Mouse (Mus musculus) G1E (cell line): Measurements from ENCODE around the gene Wdr19. TPM values are rescaled to one million over a fixed set of nuclear protein-coding genes. Genes with fewer than 3 reads are reported as not detected.
A peak's percentile ranks its signal among the peaks of the same experiment; 100 is the strongest.
"Not testable (repeated sequence)": the region's sequence is repeated elsewhere in the genome, so short reads cannot be mapped to it uniquely, and the experiment has no call there.

Experiments
- ATAC-seq: 2 replicates; pipeline ENCODE4 v1.8.0; 2016; ENCODE audit warnings: mild to moderate bottlenecking; ENCODE audit not compliant: insufficient number of reproducible peaks, poor library complexity, low FRiP score, severe bottlenecking; ENCODE audit errors: extremely low read depth
- DNase-seq: peaks from one replicate; pipeline ENCODE4 v3.0.0; 2012; ENCODE audit warnings: low spot score
- H3K27me3 ChIP-seq: 2 replicates; pipeline ENCODE4 v1.6.1; 2012; ENCODE audit warnings: mild to moderate bottlenecking, low read length, inconsistent platforms; ENCODE audit not compliant: insufficient read depth
- H3K36me3 ChIP-seq: replicated peaks from 2 replicates; pipeline ENCODE3; 2012; ENCODE audit warnings: mild to moderate bottlenecking, inconsistent platforms
- H3K4me1 ChIP-seq: 2 replicates; pipeline ENCODE4 v1.6.1; 2012; ENCODE audit warnings: low read depth, low read length, inconsistent platforms, mixed read lengths; ENCODE audit not compliant: insufficient read depth
- H3K4me3 ChIP-seq: 2 replicates; pipeline ENCODE4 v1.5.1; 2012; ENCODE audit warnings: low read depth, mild to moderate bottlenecking, inconsistent platforms, low read length, moderate library complexity, mixed read lengths
- H3K9me3 ChIP-seq: replicated peaks from 2 replicates; pipeline ENCODE4 v1.6.1; 2012; ENCODE audit warnings: inconsistent platforms
- CTCF ChIP-seq: IDR thresholded peaks from 2 replicates; pipeline ENCODE4 v1.5.1; 2012; ENCODE audit warnings: low read depth, low read length, inconsistent platforms, mixed read lengths
- GATA1 ChIP-seq: IDR thresholded peaks from 2 replicates; pipeline ENCODE4 v1.6.1; 2012; ENCODE audit warnings: borderline replicate concordance, low read length, inconsistent platforms, mixed read lengths
- GATA2 ChIP-seq: IDR thresholded peaks from 2 replicates; pipeline ENCODE4 v1.6.1; 2012; ENCODE audit warnings: low read depth, low read length, inconsistent platforms, borderline replicate concordance
- POLR2AphosphoS5 ChIP-seq: IDR thresholded peaks from 2 replicates; pipeline ENCODE4 v1.6.1; 2012; ENCODE audit warnings: low read depth, low read length, inconsistent platforms; ENCODE audit not compliant: insufficient replicate concordance
- TAL1 ChIP-seq: conservative IDR thresholded peaks from 2 replicates; pipeline ENCODE4 v1.6.1; 2012; ENCODE audit warnings: low read depth, low read length, inconsistent platforms, mixed read lengths
- polyA plus RNA-seq: library from polyadenylated mRNA; stranded (reverse); fragments of >175 nt; gene quantifications from 2 replicates; pipeline ENCODE4 v1.2.3, GENCODE M21; 2012
- total RNA-seq, 2 experiments: library from RNA; stranded (forward) in 1 of 2; stranded (reverse) in 1 of 2; fragments of 200-1000 nt in 1 of 2; fragments of >200 nt in 1 of 2; fragmentation: Nextera tagmentation in 1 of 2; gene quantifications; 2 replicates each; pipeline ENCODE4 v1.2.3; 2014 to 2017

Gene Wdr19
- total and polyA plus RNA-seq, 3 experiments, result 0.49 to 8.7 (median 6.3) TPM

GRCm38 (mm10) chr5:65273966-65274365, 74.5 kb downstream of the Wdr19 start:
- ATAC-seq, result no peak
- no peak for DNase-seq
- Histone ChIP-seq H3K4me3 (no peak overlapping the region), H3K9me3 (no peaks in the 10 kb centered on the region), H3K36me3 (peaks cover 90% of the 10 kb centered on the region), H3K4me1 (no peaks in the 10 kb centered on the region), H3K27me3 (no peaks in the 10 kb centered on the region)
- no peak for TF ChIP-seq GATA2
- no peak for TF ChIP-seq POLR2AphosphoS5

- H3K9me3 ChIP-seq, result no peaks in the 10 kb centered on the region
- peaks cover 70% of the 10 kb centered on the region for H3K36me3 ChIP-seq
- H3K4me1 ChIP-seq, result no peaks in the 10 kb centered on the region
- no peak overlapping the region for H3K4me3 ChIP-seq
- H3K27me3 ChIP-seq, result no peaks in the 10 kb centered on the region
- TF ChIP-seq GATA2 (no peak), TAL1 (no peak), GATA1 (no peak)
- ATAC-seq (no peak), DNase-seq (no peak)
These were observed 79.7 kb downstream of the Wdr19 start for GRCm38 (mm10) chr5:65279133-65279651.

- no peaks in the 10 kb centered on the region for H3K4me1 ChIP-seq
- H3K36me3 ChIP-seq, result peaks cover 72% of the 10 kb centered on the region
- DNase-seq (no peak), ATAC-seq (no peak)
- no peaks in the 10 kb centered on the region for H3K9me3 ChIP-seq
- H3K27me3 ChIP-seq, result no peaks in the 10 kb centered on the region
- TF ChIP-seq GATA2, result no peak
- TF ChIP-seq TAL1, result no peak
- TF ChIP-seq POLR2AphosphoS5, result no peak
- no peak for TF ChIP-seq CTCF
- TF ChIP-seq GATA1, result no peak
- no peak overlapping the region for H3K4me3 ChIP-seq
These were observed 81.7 kb downstream of the Wdr19 start for GRCm38 (mm10) chr5:65281216-65281615.

- DNase-seq (no peak), ATAC-seq (no peak)
- no peaks in the 10 kb centered on the region for H3K9me3 ChIP-seq
- no peaks in the 10 kb centered on the region for H3K4me1 ChIP-seq
- H3K36me3 ChIP-seq, result peaks cover 72% of the 10 kb centered on the region
- TF ChIP-seq CTCF, result 0 out of 2 replicates have a peak, but pooled peaks have one; percentile 31
- no peak for TF ChIP-seq GATA2
- H3K27me3 ChIP-seq, result no peaks in the 10 kb centered on the region
- H3K4me3 ChIP-seq, result no peak overlapping the region
These were observed 84.7 kb downstream of the Wdr19 start for GRCm38 (mm10) chr5:65284171-65284570.

- Histone ChIP-seq H3K27me3 (no peaks in the 10 kb centered on the region), H3K36me3 (peaks cover 82% of the 10 kb centered on the region), H3K9me3 (no peaks in the 10 kb centered on the region), H3K4me3 (no peak overlapping the region), H3K4me1 (no peaks in the 10 kb centered on the region)
- DNase-seq (no peak), ATAC-seq (no peak)
- TF ChIP-seq TAL1 (no peak), CTCF (no peak), GATA2 (no peak), POLR2AphosphoS5 (no peak), GATA1 (no peak)
These were observed 88.5 kb downstream of the Wdr19 start for GRCm38 (mm10) chr5:65287751-65288701.

GRCm38 (mm10) chr5:65289009-65289408, 89.5 kb downstream of the Wdr19 start:
- not testable (repeated sequence) for H3K27me3 ChIP-seq, ATAC-seq, H3K4me3 ChIP-seq, H3K4me1 ChIP-seq, H3K9me3 ChIP-seq, DNase-seq
- H3K36me3 ChIP-seq, result peaks cover 90% of the 10 kb centered on the region

GRCm38 (mm10) chr5:65293627-65294026, 94.1 kb downstream of the Wdr19 start:
- peaks cover 87% of the 10 kb centered on the region for H3K36me3 ChIP-seq
- no peaks in the 10 kb centered on the region for H3K27me3 ChIP-seq
- DNase-seq (no peak), ATAC-seq (no peak)
- H3K9me3 ChIP-seq, result no peaks in the 10 kb centered on the region
- TF ChIP-seq GATA2 (no peak), CTCF (no peak), GATA1 (no peak), TAL1 (no peak), POLR2AphosphoS5 (no peak)
- H3K4me3 ChIP-seq, result no peak overlapping the region
- H3K4me1 ChIP-seq, result peaks cover 7% of the 10 kb centered on the region
